Mouse (Mus musculus) left cerebral cortex, adult 8-10 months (tissue): ENCODE results near the gene Sord. TPM values are rescaled to one million over a fixed set of nuclear protein-coding genes. Genes with fewer than 3 reads are reported as not detected.

ENCODE experiments used
- DNase-seq, 2 experiments: peaks; one replicate each; pipeline ENCODE4 v3.0.0; 2022; ENCODE audit warnings: low spot score in 2 of 2
- total RNA-seq, 4 experiments: library from RNA; stranded (reverse); gene quantifications; 2 replicates each; pipeline ENCODE4 v1.2.4; 2022

The Sord gene
- total RNA-seq, 4 experiments from 2014 or later, result 23.7 to 26.5 (median 24.5) TPM

GRCm38 (mm10) chr2:122237891-122238470, 3.4 kb downstream of the Sord start:
- no peak for DNase-seq

GRCm38 (mm10) chr2:122240735-122241134, 6.2 kb downstream of the Sord start:
- no peak for DNase-seq

GRCm38 (mm10) chr2:122241226-122241625, 6.7 kb downstream of the Sord start:
- no peak for DNase-seq

- no peak for DNase-seq
Observed at GRCm38 (mm10) chr2:122241935-122242334, 7.4 kb downstream of the Sord start.

GRCm38 (mm10) chr2:122243671-122244131, 9.2 kb downstream of the Sord start:
- DNase-seq, result peak; percentile 47

- DNase-seq, result no peak
Observed at GRCm38 (mm10) chr2:122247786-122248185, 13.2 kb downstream of the Sord start.

- peak in 1 of 2 experiments; percentile 61 for DNase-seq
Observed at GRCm38 (mm10) chr2:122255997-122256396, 21.4 kb downstream of the Sord start.

- DNase-seq, result no peak
Observed at GRCm38 (mm10) chr2:122260729-122261128, 26.2 kb downstream of the Sord start.

- DNase-seq, result no peak
Observed at GRCm38 (mm10) chr2:122264690-122265089, 30.1 kb downstream of the Sord start.

- DNase-seq, result no peak
Observed at GRCm38 (mm10) chr2:122266407-122267193, 32.1 kb downstream of the Sord start.

GRCm38 (mm10) chr2:122278769-122279168, 44.2 kb downstream of the Sord start:
- no peak for DNase-seq

- DNase-seq, result no peak
Observed at GRCm38 (mm10) chr2:122284091-122284490, 49.5 kb downstream of the Sord start.

- DNase-seq, result no peak
Observed at GRCm38 (mm10) chr2:122286137-122286536, 51.6 kb downstream of the Sord start.

GRCm38 (mm10) chr2:122294916-122295315, 60.4 kb downstream of the Sord start:
- DNase-seq, result no peak

- no peak for DNase-seq
Observed at GRCm38 (mm10) chr2:122297271-122298095, 62.9 kb downstream of the Sord start.

GRCm38 (mm10) chr2:122298096-122298499, 63.5 kb downstream of the Sord start, which contains the start of gene Duox2:
TSS of gene Duox2 (minus strand) at chr2:122298449.
- DNase-seq, result no peak

GRCm38 (mm10) chr2:122298596-122299490, 64.3 kb downstream of the Sord start, which contains the start of gene Duoxa2:
TSS of gene Duoxa2 (plus strand) at chr2:122298900.
- DNase-seq, result no peak

GRCm38 (mm10) chr2:122299911-122300655, 65.5 kb downstream of the Sord start:
- no peak for DNase-seq

- no peak for DNase-seq
Observed at GRCm38 (mm10) chr2:122300656-122301020, 66.1 kb downstream of the Sord start.
